Mouse (Mus musculus): ENCODE results near the gene Aqp5. TPM values are rescaled to one million over a fixed set of nuclear protein-coding genes. Genes with fewer than 3 reads are reported as not detected.

The Aqp5 gene
- total RNA-seq, 2 experiments from 2014 or later: not detected

- intact Hi-C loops (cut with DNase I): no loop called here
- DNase-seq: no peak
Observed at GRCm38 (mm10) chr15:99619821-99620220, 29.2 kb downstream of the Aqp5 start.

- DNase-seq: no peak
- intact Hi-C loops (cut with DNase I): no loop called here
Observed at GRCm38 (mm10) chr15:99622063-99622462, 31.5 kb downstream of the Aqp5 start.

DNA sequence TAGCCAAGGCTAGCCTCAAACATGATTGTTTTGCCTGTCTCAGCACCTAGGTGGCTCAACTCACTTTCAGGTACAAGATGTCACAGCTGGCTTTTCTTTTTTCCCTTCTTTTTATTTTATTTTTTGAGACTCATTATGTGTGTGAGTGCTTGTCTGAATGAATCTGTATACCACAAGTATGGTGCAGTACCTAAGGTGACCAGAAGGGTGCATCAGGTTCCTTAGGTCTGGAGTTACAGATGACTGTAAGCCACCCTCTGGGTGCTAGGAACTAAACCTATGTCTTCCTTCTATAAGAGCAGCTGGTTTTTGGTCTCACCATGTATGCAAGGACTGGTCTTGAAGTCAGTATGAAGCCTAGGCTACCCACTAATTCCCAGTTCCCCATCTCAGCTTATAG, 41.0 kb downstream of the Aqp5 start:
- intact Hi-C loops (cut with DNase I): no loop called here
- DNase-seq: no peak

DNA sequence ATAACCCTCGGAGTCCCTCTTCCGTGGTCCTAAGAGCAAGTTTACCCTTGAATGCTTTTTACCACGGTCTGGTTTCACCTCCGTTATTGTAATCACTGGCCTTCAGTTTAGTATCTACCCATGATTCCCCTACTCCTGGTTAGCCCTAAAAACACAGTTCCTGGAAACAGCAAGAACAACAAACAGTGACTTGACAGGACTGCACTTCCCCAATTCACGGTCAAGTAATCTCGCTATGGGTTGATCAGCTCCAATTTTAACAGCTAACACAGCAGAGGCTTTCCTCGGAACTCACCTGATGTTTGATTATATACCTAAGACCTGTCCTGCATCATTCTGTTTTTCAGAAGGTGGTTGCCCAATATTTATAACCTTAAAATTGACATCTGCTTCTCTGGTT, 44.1 kb downstream of the Aqp5 start:
- intact Hi-C loops (cut with DNase I): no loop called here
- DNase-seq: no peak

- intact Hi-C loops (cut with DNase I): no loop called here
- DNase-seq: no peak
Observed at GRCm38 (mm10) chr15:99637405-99638123, 47.0 kb downstream of the Aqp5 start.

DNA sequence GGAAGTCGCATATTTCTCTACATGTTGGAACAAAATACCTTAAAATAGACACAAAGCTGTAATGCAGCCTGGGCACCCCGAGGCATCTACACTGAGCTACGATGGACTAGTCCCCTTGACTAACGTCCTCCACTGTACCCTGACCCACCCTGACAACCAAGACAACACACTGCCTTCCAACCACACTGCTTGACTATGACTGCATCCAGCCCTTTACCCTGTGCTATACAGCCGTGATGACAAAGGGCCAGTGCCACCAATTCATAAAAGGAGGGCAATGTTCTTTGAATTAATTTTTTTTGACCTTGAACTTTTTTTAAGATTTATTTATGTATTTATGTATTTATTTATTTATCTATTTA, 47.5 kb downstream of the Aqp5 start:
- no peak for DNase-seq
- intact Hi-C loops (cut with DNase I): no loop called here

DNA sequence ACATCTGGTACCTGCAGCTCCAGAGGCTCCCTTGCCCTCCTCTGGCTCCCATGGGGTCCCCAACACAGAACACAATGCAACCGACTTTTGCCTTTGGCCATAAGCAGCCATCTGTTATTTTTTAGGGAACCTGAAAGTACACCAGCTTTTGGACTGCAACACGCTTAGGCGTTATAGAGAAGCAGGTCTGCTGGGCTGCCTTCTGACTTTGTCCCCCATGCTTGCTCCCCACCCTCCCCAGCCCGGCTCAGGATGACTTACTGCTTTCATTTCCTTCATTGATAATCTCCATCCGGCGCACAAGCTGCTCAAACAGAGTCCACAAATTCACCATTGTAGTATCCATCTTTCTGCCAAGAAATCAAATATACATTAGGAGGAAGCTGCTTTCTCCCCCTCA, 52.0 kb downstream of the Aqp5 start:
- intact Hi-C loops (cut with DNase I): no loop called here
- no peak for DNase-seq

GRCm38 (mm10) chr15:99643832-99644231, 53.2 kb downstream of the Aqp5 start:
- DNase-seq: peak in 1 of 2 experiments; percentile 4
- intact Hi-C loops (cut with DNase I): no loop called here

Other genes starting within 250 kb of the Aqp5 start
- 1 to 10 TPM; 6.6 to 7.0 TPM for gene Fmnl3, start 220.3 kb upstream of the Aqp5 start, total RNA-seq (2021)
- gene Tmbim6, start 197.9 kb upstream of the Aqp5 start, total RNA-seq (2021): 100 to 1,000 TPM; 165 to 172 TPM
- 1 to 10 TPM; 3.6 to 4.0 TPM for gene Nckap5l, start 133.0 kb upstream of the Aqp5 start, total RNA-seq (2021)
- gene Bcdin3d, start 116.1 kb upstream of the Aqp5 start, total RNA-seq (2021): 1 to 10 TPM; 3.0 to 3.5 TPM
- under 1 TPM; 0.05 to 0.26 TPM for gene Faim2, start 62.6 kb upstream of the Aqp5 start, total RNA-seq (2021)
- gene Aqp2, start 11.7 kb upstream of the Aqp5 start, total RNA-seq (2021): not detected
- gene Aqp6, start 10.6 kb downstream of the Aqp5 start, total RNA-seq (2021): not detected
- 1 to 10 TPM; 1.9 to 2.4 TPM for gene Racgap1, start 60.9 kb downstream of the Aqp5 start, total RNA-seq (2021)
- under 1 TPM; 0.10 TPM for gene Asic1, start 79.6 kb downstream of the Aqp5 start, total RNA-seq (2021)
- gene Smarcd1, start 111.3 kb downstream of the Aqp5 start, total RNA-seq (2021): 1 to 10 TPM; 5.5 to 6.1 TPM
- 1 to 10 TPM in 1 of 2 experiments, not detected in 1; 1.2 TPM for gene Gm17349, start 114.7 kb downstream of the Aqp5 start, total RNA-seq (2021)
- 100 to 1,000 TPM; 569 to 657 TPM for gene Gpd1, start 126.7 kb downstream of the Aqp5 start, total RNA-seq (2021)
- gene Cox14, start 134.8 kb downstream of the Aqp5 start, total RNA-seq (2021): 100 to 1,000 TPM; 151 to 159 TPM
- 1 to 10 TPM; 4.9 to 5.9 TPM for gene Cers5, start 182.1 kb downstream of the Aqp5 start, total RNA-seq (2021)